In the genomic region with DNA sequence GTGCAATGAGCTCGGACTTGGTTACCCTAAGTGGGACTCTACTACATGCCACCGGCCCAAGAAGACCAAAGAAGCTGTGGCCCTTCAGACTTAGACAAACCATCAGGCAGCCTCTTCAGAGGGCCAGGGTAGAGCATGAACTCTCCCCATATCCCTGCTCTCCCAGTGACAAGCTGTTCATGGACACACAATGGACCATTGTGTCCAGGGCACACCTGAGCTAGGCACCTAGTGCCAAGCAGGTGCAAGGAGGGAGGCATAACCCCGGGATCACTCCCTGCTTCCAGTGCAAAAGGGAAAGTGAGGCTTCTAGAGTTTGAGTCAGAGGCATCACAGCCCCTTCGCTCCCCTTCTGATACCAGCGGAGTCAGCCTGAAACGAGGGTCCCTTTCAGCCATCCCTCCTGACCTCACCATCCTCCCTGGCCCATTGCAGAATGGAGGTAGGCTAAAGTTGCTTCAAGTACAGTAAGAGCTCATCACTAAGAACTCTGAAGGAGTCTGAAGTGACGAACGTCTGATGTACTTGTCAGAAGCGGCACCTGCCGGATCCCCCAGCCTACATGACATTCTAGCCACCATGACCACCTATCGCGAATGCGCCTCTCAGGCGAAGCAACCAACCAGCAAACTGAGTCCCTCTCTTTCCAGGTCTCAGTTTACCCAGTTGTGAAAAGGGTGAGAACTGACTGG, we compare ENCODE assay signal across 8 mouse cellular contexts. TPM values are rescaled to one million over a fixed set of nuclear protein-coding genes. Genes with fewer than 3 reads are reported as not detected.
A peak's percentile ranks its signal among the peaks of the same experiment; 100 is the strongest.
DNase-seq lines count a peak whose midpoint lies in the region; ATAC-seq and TF ChIP-seq lines count a peak whose summit lies in the region.

No protein-coding gene starts in this region.

- no peaks in the 10 kb centered on the region for H3K9me3 ChIP-seq in MEL (replicated peaks; ENCODE audit: insufficient read depth, low read length)
- H3K9me3 ChIP-seq in hindbrain, embryonic 12.5 days (replicated peaks) = no peaks in the 10 kb centered on the region
- H3K9me3 ChIP-seq in midbrain, embryonic 12.5 days = no peaks in the 10 kb centered on the region

- H3K36me3 ChIP-seq in kidney, adult 2 months (ENCODE audit: control insufficient read depth, insufficient read depth, low read length) = no peaks in the 10 kb centered on the region
- H3K36me3 ChIP-seq in MEL (ENCODE audit: control insufficient read depth in 1 of 2, insufficient read depth in 2 of 2, low read length in 2 of 2) = peaks cover 0 to 3% of the 10 kb centered on the region in 2 experiments; a peak in 2 of 4 replicates
- no peaks in the 10 kb centered on the region for H3K36me3 ChIP-seq in hindbrain, embryonic 12.5 days
- H3K36me3 ChIP-seq in midbrain, embryonic 12.5 days = no peaks in the 10 kb centered on the region

- WGBS in kidney, adult 2 months = 22% methylated on average over 14 of the region's 14 CpGs
- 24% methylated on average over 14 of the region's 14 CpGs for WGBS in hindbrain, embryonic 12.5 days
- WGBS in midbrain, embryonic 12.5 days = 23% methylated on average over 14 of the region's 14 CpGs

- peak overlapping the region; percentile 80 for H3K9ac ChIP-seq in MEL (ENCODE audit: control insufficient read depth, low read depth, low read length, poor library complexity, severe bottlenecking)
- peak overlapping the region; percentile 72; the same call in 1 of the 2 replicates for H3K9ac ChIP-seq in hindbrain, embryonic 12.5 days
- H3K9ac ChIP-seq in midbrain, embryonic 12.5 days (replicated peaks) = peak overlapping the region; percentile 66

- no peak for TF ChIP-seq EP300 in MEL (IDR thresholded peaks at IDR 0.05; ENCODE audit: low read depth in 1 of 2, low read length in 2 of 2)

- no peaks in the 10 kb centered on the region for H3K27me3 ChIP-seq in kidney, adult 2 months (replicated peaks; ENCODE audit: control insufficient read depth, insufficient read depth, low read length)
- H3K27me3 ChIP-seq in MEL (ENCODE audit: control insufficient read depth in 1 of 2, insufficient read depth in 2 of 2, low read length in 2 of 2) = no peaks in the 10 kb centered on the region
- peaks cover 36% of the 10 kb centered on the region for H3K27me3 ChIP-seq in hindbrain, embryonic 12.5 days
- peaks cover 38% of the 10 kb centered on the region for H3K27me3 ChIP-seq in midbrain, embryonic 12.5 days

- H3K4me1 ChIP-seq in kidney, adult 2 months (ENCODE audit: control insufficient read depth, insufficient read depth, low read length) = peaks cover 37% of the 10 kb centered on the region
- peaks cover 2 to 26% of the 10 kb centered on the region in 2 experiments for H3K4me1 ChIP-seq in MEL (ENCODE audit: control insufficient read depth in 1 of 2, insufficient read depth in 2 of 2, low read length in 2 of 2)
- H3K4me1 ChIP-seq in hindbrain, embryonic 12.5 days = peaks cover 47% of the 10 kb centered on the region
- H3K4me1 ChIP-seq in midbrain, embryonic 12.5 days = peaks cover 59% of the 10 kb centered on the region

- peak overlapping the region; percentile 100 for H3K4me2 ChIP-seq in hindbrain, embryonic 12.5 days (replicated peaks)
- H3K4me2 ChIP-seq in midbrain, embryonic 12.5 days (replicated peaks) = peak overlapping the region; percentile 98

- H3K4me3 ChIP-seq in kidney, adult 2 months (ENCODE audit: insufficient read depth, low read depth, low read length) = peak overlapping the region; percentile 72
- peak overlapping the region; percentile 69 to 83 for H3K4me3 ChIP-seq in MEL (ENCODE audit: control insufficient read depth in 1 of 2, insufficient read depth in 1 of 2, low read depth in 2 of 2, low read length in 2 of 2)
- H3K4me3 ChIP-seq in hindbrain, embryonic 12.5 days = peak overlapping the region; percentile 63
- H3K4me3 ChIP-seq in midbrain, embryonic 12.5 days = peak overlapping the region; percentile 74

- H3K79me2 ChIP-seq in MEL (ENCODE audit: control insufficient read depth, insufficient read depth, low read length, poor library complexity) = peaks cover 11% of the 10 kb centered on the region

- peak overlapping the region; percentile 86 for H3K27ac ChIP-seq in kidney, adult 2 months (ENCODE audit: insufficient read depth, low read depth, low read length)
- no peak overlapping the region for H3K27ac ChIP-seq in MEL (ENCODE audit: control insufficient read depth, low read depth, low read length)
- H3K27ac ChIP-seq in hindbrain, embryonic 12.5 days = no peak overlapping the region
- no peak overlapping the region for H3K27ac ChIP-seq in midbrain, embryonic 12.5 days (replicated peaks)

- no peak for ATAC-seq in hindbrain, embryonic 12.5 days (ENCODE audit: low FRiP score)
- no peak for ATAC-seq in midbrain, embryonic 12.5 days (ENCODE audit: low FRiP score, low read depth)

- no peak for TF ChIP-seq CTCF in kidney, adult 2 months (conservative IDR thresholded peaks at IDR 0.05; ENCODE audit: insufficient read depth, insufficient read length, low read depth, low read length)
- TF ChIP-seq CTCF in MEL (IDR thresholded peaks at IDR 0.05 in 2 of 3, conservative IDR thresholded peaks at IDR 0.05 in 1 of 3; ENCODE audit: control insufficient read depth in 1 of 3, insufficient read depth in 1 of 3, low read depth in 2 of 3, low read length in 3 of 3, poor library complexity in 1 of 3, severe bottlenecking in 1 of 3) = no peak

- no peak for TF ChIP-seq POLR2A in kidney, adult 2 months (IDR thresholded peaks at IDR 0.05; ENCODE audit: low read depth, low read length)
- TF ChIP-seq POLR2A in MEL (IDR thresholded peaks at IDR 0.05; ENCODE audit: control insufficient read depth in 1 of 2, insufficient read depth in 1 of 2, low read depth in 1 of 2, low read length in 2 of 2, poor library complexity in 1 of 2) = no peak

- no peak for DNase-seq in kidney, adult 2 months
- no peak for DNase-seq in kidney, postnatal 14 days
- DNase-seq in MEL (ENCODE audit: low read depth, low spot score) (no peak), adipocyte (ENCODE audit: low spot score) (no peak)
- DNase-seq in right cerebral cortex, postnatal 4 days = no peak
- DNase-seq in urinary bladder, adult 18-20 months (ENCODE audit: low spot score in 2 of 2) = no peak

- TF ChIP-seq RAD21 in MEL (IDR thresholded peaks at IDR 0.05; ENCODE audit: low read depth, low read length) = no peak

TF ChIP-seq in MEL, 35 proteins besides CTCF, POLR2A, EP300 and RAD21:
- TF ChIP-seq MAX (IDR thresholded peaks at IDR 0.05; ENCODE audit: low read length) = no peak
- TF ChIP-seq POLR2AphosphoS2 (IDR thresholded peaks at IDR 0.05; ENCODE audit: low read length) = no peak
- no peak for TF ChIP-seq HCFC1 (IDR thresholded peaks at IDR 0.05; ENCODE audit: low read depth, low read length)
- no peak for TF ChIP-seq ETS1 (IDR thresholded peaks at IDR 0.05; ENCODE audit: low read depth, low read length)
- no peak for TF ChIP-seq ZMIZ1 (IDR thresholded peaks at IDR 0.05; ENCODE audit: low read depth, low read length)
- TF ChIP-seq ELF1 (IDR thresholded peaks at IDR 0.05; ENCODE audit: low read depth, low read length) = no peak
- TF ChIP-seq CHD1 (IDR thresholded peaks at IDR 0.05; ENCODE audit: low read depth, low read length) = no peak
- TF ChIP-seq MXI1 (IDR thresholded peaks at IDR 0.05; ENCODE audit: low read depth, low read length) = no peak
- TF ChIP-seq KAT2A (conservative IDR thresholded peaks at IDR 0.05; ENCODE audit: low read depth, low read length) = no peak
- TF ChIP-seq TBP (IDR thresholded peaks at IDR 0.05; ENCODE audit: low read depth, low read length) = no peak
- TF ChIP-seq RCOR1 (IDR thresholded peaks at IDR 0.05; ENCODE audit: low read depth, low read length) = no peak
- TF ChIP-seq MYC (IDR thresholded peaks at IDR 0.05; ENCODE audit: low read depth, low read length) = no peak
- no peak for TF ChIP-seq NELFE (IDR thresholded peaks at IDR 0.05; ENCODE audit: low read depth, low read length)
- TF ChIP-seq ZKSCAN1 (IDR thresholded peaks at IDR 0.05; ENCODE audit: low read depth, low read length) = no peak
- no peak for TF ChIP-seq SMC3 (IDR thresholded peaks at IDR 0.05; ENCODE audit: low read depth, low read length)
- no peak for TF ChIP-seq NRF1 (IDR thresholded peaks at IDR 0.05; ENCODE audit: insufficient read depth, low read depth, low read length, poor library complexity, severe bottlenecking)
- no peak for TF ChIP-seq BHLHE40 (IDR thresholded peaks at IDR 0.05; ENCODE audit: borderline replicate concordance, low read depth, low read length)
- TF ChIP-seq GATA1 (IDR thresholded peaks at IDR 0.05; ENCODE audit: low read depth, low read length) = no peak

RNA-seq across cellular contexts. Expression of gene Nbeal2, which starts 0.9 kb away (rescaled TPM):
- polyA plus RNA-seq in kidney, adult 2 months (2012; rRNA removed) = 41.6 and 49.2 TPM in 2 replicates
- 7.0 and 9.3 TPM in 2 replicates for total RNA-seq in MEL (2012; rRNA removed)
- polyA plus RNA-seq in MEL (2012; ENCODE audit: insufficient read depth in 1 of 2, insufficient read length in 2 of 2, low read depth in 1 of 2, low replicate concordance in 2 of 2, missing spikeins in 1 of 2) = 10 to 100 TPM in 1 of 2 experiments, not detected in 1; 17.2 TPM
- 1.8 and 2.1 TPM in 2 replicates for polyA plus RNA-seq in hindbrain, embryonic 12.5 days (2016; fragmentation: Nextera tagmentation; extraction: Ambion mirVana)
- 2.6 and 3.4 TPM in 2 replicates for polyA plus RNA-seq in midbrain, embryonic 12.5 days (2016; fragmentation: Nextera tagmentation; extraction: Ambion mirVana)

RNA-seq across cellular contexts. Expression of gene Ccdc12, which starts 3.2 kb away (rescaled TPM):
- polyA plus RNA-seq in kidney, adult 2 months (2012; rRNA removed) = 95.9 and 125 TPM in 2 replicates
- 122 and 129 TPM in 2 replicates for total RNA-seq in MEL (2012; rRNA removed)
- 100 to 1,000 TPM in 1 of 2 experiments, not detected in 1; 112 TPM for polyA plus RNA-seq in MEL (2012; ENCODE audit: insufficient read depth in 1 of 2, insufficient read length in 2 of 2, low read depth in 1 of 2, low replicate concordance in 2 of 2, missing spikeins in 1 of 2)
- polyA plus RNA-seq in hindbrain, embryonic 12.5 days (2016; fragmentation: Nextera tagmentation; extraction: Ambion mirVana) = 113 and 114 TPM in 2 replicates
- polyA plus RNA-seq in midbrain, embryonic 12.5 days (2016; fragmentation: Nextera tagmentation; extraction: Ambion mirVana) = 132 and 136 TPM in 2 replicates

RNA-seq across cellular contexts. Expression of gene Nradd, which starts 28.9 kb away (rescaled TPM):
- polyA plus RNA-seq in kidney, adult 2 months (2012; rRNA removed) = 4.3 and 6.2 TPM in 2 replicates
- 0.33 and 0.58 TPM in 2 replicates for total RNA-seq in MEL (2012; rRNA removed)
- polyA plus RNA-seq in MEL (2012; ENCODE audit: insufficient read depth in 1 of 2, insufficient read length in 2 of 2, low read depth in 1 of 2, low replicate concordance in 2 of 2, missing spikeins in 1 of 2) = 1 to 10 TPM in 1 of 2 experiments, not detected in 1; 1.1 TPM
- polyA plus RNA-seq in hindbrain, embryonic 12.5 days (2016; fragmentation: Nextera tagmentation; extraction: Ambion mirVana) = 39.0 and 45.2 TPM in 2 replicates
- 41.0 and 44.6 TPM in 2 replicates for polyA plus RNA-seq in midbrain, embryonic 12.5 days (2016; fragmentation: Nextera tagmentation; extraction: Ambion mirVana)
